Mouse (Mus musculus): Measurements from ENCODE around the gene Ccdc65.

- TF ChIP-seq CHD2 (IDR thresholded peaks at IDR 0.05; ENCODE audit: low read depth, low read length) (no peak), MAFK (IDR thresholded peaks at IDR 0.05; ENCODE audit: insufficient read depth, low read depth, low read length) (no peak), ZC3H11A (IDR thresholded peaks at IDR 0.05; ENCODE audit: borderline replicate concordance, low read depth, low read length) (no peak), HCFC1 (IDR thresholded peaks at IDR 0.05; ENCODE audit: borderline replicate concordance, insufficient read depth, low read length) (no peak)
Observed at GRCm38 (mm10) chr15:98724441-98724840, 16.4 kb downstream of the Ccdc65 start.
